Mouse (Mus musculus) heart, embryonic 11.5 days (tissue): ENCODE measurements around the gene Adra2c. TPM values are rescaled to one million over a fixed set of nuclear protein-coding genes. Genes with fewer than 3 reads are reported as not detected.
A peak's percentile ranks its signal among the peaks of the same experiment; 100 is the strongest.

Source experiments
- ATAC-seq: fragments of 200-750 bp; cut with Nextera tagmentation; replicated peaks from 2 replicates; pipeline ENCODE4 v1.8.0; 2017; ENCODE audit warnings: moderate library complexity; ENCODE audit not compliant: insufficient number of reproducible peaks, low FRiP score, low TSS enrichment
- H3K27ac ChIP-seq: fragments of 300-500 bp; sonication (generic); 2 replicates; pipeline ENCODE4 v1.5.1; 2014; ENCODE audit warnings: mild to moderate bottlenecking, low read depth, low read length
- H3K27me3 ChIP-seq: fragments of 300-500 bp; sonication (generic); 2 replicates; pipeline ENCODE4 v1.6.1; 2014; ENCODE audit warnings: mild to moderate bottlenecking, low read length, mixed read lengths; ENCODE audit not compliant: control insufficient read depth, insufficient read depth
- H3K36me3 ChIP-seq: fragments of 300-500 bp; sonication (generic); 2 replicates; pipeline ENCODE4 v1.6.1; 2014; ENCODE audit warnings: mild to moderate bottlenecking, low read length, moderate library complexity, mixed read lengths; ENCODE audit not compliant: control insufficient read depth, insufficient read depth
- H3K4me1 ChIP-seq: fragments of 300-500 bp; sonication (generic); 2 replicates; pipeline ENCODE4 v1.6.1; 2014; ENCODE audit warnings: low read length; ENCODE audit not compliant: control insufficient read depth, insufficient read depth
- H3K4me2 ChIP-seq: fragments of 300-500 bp; sonication (generic); 2 replicates; pipeline ENCODE4 v1.6.1; 2014; ENCODE audit warnings: mild to moderate bottlenecking, moderate library complexity
- H3K4me3 ChIP-seq: fragments of 300-500 bp; sonication (generic); 2 replicates; pipeline ENCODE4 v1.5.1; 2014; ENCODE audit warnings: low read depth, low read length
- H3K9ac ChIP-seq: fragments of 300-500 bp; sonication (generic); 2 replicates; pipeline ENCODE4 v1.6.1; 2014; ENCODE audit warnings: mild to moderate bottlenecking, low read depth, low read length, moderate library complexity
- H3K9me3 ChIP-seq: fragments of 300-500 bp; sonication (generic); replicated peaks from 2 replicates; pipeline ENCODE4 v1.6.1; 2016; ENCODE audit warnings: low read length; ENCODE audit not compliant: control insufficient read depth
- WGBS: fragments of 180-500 bp; shearing (Covaris S2); extraction: QIAGEN DNeasy Blood & Tissue Kit; methylation state at CpG from one replicate; pipeline ENCODE4 v1.1.7; 2014; ENCODE audit not compliant: insufficient replicate concordance; 5-methylcytosine and 5-hydroxymethylcytosine counted together
- polyA plus RNA-seq: library from polyadenylated mRNA; unstranded; fragments of >200 nt; fragmentation: Nextera tagmentation; extraction: Ambion mirVana; gene quantifications from 2 replicates; pipeline ENCODE4 v1.2.1, GENCODE M21; 2014

The Adra2c gene
- polyA plus RNA-seq, 1 experiment from 2014 or later = 0.04 TPM

DNA sequence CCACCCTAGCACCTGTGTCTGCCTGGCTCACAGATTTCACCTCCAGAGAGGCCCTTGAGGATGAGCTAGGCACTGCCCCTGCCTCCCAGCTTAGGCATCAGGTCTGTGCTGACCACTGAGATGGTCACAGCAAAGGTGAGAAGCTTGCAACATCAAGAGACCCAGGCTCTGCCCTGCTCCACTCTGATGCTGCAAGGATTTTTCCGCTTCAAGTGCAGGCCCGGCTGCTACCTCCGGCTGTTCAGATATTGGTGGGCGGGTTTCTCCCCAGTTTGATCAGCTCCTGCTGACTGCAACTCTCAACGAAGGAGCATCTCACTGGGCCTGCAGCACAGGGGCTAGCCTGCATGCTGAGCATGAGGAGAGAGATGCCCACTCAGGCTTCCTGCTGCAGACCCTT lies 8.1 kb downstream of the Adra2c start:
- Histone ChIP-seq H3K9ac (no peak overlapping the region), H3K9me3 (no peaks in the 10 kb centered on the region), H3K27me3 (peaks cover 36% of the 10 kb centered on the region), H3K4me3 (no peak overlapping the region), H3K27ac (no peak overlapping the region), H3K4me2 (no peak overlapping the region), H3K4me1 (no peaks in the 10 kb centered on the region), H3K36me3 (no peaks in the 10 kb centered on the region)
- ATAC-seq = no peak
- WGBS = 53% methylated on average over 5 of the region's 5 CpGs

DNA sequence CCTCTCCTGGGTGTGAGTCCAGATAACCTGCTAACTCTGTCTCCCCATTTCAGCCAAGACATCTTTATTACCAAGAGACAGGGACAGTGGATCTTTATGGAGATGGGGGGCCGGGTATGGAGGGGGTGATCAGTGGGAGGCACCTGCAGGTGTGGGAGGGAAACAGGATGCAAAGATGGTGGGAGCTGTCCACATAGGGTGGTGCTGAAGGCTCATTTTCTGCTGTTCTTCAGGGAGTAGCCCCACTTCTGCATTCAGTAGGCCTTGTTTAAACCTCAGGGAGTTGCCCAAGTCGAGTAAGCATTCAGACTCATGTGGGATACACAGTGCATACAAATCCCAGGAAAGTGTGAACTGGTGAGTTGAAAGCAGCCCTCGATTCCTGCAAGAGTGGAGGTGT lies 21.5 kb downstream of the Adra2c start:
- no peak overlapping the region for H3K27ac ChIP-seq
- 21% methylated on average over 3 of the region's 3 CpGs for WGBS
- H3K9ac ChIP-seq = no peak overlapping the region
- peaks cover 15% of the 10 kb centered on the region for H3K27me3 ChIP-seq
- no peak for ATAC-seq
- H3K9me3 ChIP-seq = no peaks in the 10 kb centered on the region
- H3K4me1 ChIP-seq = no peaks in the 10 kb centered on the region
- no peak overlapping the region for H3K4me2 ChIP-seq
- H3K36me3 ChIP-seq = no peaks in the 10 kb centered on the region
- H3K4me3 ChIP-seq = no peak overlapping the region

DNA sequence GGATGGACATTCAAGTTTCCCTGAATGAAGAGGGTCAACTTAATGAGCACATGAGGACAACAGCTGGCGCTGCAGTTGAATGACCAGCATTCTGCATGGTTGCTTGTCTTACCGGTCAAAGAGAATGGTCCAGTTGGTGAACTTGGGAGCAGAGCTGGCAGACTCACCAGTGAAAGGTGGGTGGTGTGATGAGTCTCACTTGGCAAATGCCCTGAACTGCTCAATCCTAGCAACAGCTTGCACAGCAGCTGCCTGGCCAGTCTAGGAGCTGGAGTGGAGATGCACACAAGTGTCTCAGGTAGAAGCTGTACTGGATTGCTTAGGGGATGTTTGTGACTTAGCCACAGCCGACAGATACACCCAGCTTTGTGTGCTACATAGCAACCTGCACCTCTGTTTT lies 26.1 kb downstream of the Adra2c start:
- Histone ChIP-seq H3K4me2 (no peak overlapping the region), H3K27ac (no peak overlapping the region), H3K4me3 (no peak overlapping the region), H3K9me3 (no peaks in the 10 kb centered on the region), H3K36me3 (no peaks in the 10 kb centered on the region), H3K27me3 (peaks cover 10% of the 10 kb centered on the region), H3K4me1 (no peaks in the 10 kb centered on the region), H3K9ac (no peak overlapping the region)
- ATAC-seq = no peak
- WGBS = 78% methylated on average over 3 of the region's 3 CpGs

DNA sequence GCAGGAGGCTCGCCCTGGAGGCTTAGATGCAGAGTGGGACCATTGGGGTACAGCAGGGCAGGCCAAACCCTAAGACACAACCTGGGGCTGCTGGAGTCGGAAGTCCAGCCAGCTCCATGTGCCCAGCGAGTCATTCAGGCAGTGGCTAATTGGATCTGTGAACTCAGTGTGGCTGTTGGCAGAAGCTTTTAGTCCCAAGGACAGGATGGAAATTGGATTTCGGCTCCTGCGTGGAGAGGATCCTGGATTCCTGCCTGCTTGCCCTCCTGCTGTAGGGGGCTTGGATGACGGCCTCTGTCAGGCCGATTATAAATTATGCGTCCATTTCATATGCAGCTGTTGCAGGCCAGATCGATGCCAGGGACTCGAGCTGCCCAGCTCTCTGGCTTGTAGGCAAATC lies 27.2 kb downstream of the Adra2c start:
- Histone ChIP-seq H3K27me3 (peaks cover 10% of the 10 kb centered on the region), H3K36me3 (no peaks in the 10 kb centered on the region), H3K4me3 (no peak overlapping the region), H3K9me3 (no peaks in the 10 kb centered on the region), H3K27ac (no peak overlapping the region), H3K9ac (no peak overlapping the region), H3K4me1 (no peaks in the 10 kb centered on the region), H3K4me2 (no peak overlapping the region)
- ATAC-seq = no peak
- WGBS = 66% methylated on average over 10 of the region's 10 CpGs

DNA sequence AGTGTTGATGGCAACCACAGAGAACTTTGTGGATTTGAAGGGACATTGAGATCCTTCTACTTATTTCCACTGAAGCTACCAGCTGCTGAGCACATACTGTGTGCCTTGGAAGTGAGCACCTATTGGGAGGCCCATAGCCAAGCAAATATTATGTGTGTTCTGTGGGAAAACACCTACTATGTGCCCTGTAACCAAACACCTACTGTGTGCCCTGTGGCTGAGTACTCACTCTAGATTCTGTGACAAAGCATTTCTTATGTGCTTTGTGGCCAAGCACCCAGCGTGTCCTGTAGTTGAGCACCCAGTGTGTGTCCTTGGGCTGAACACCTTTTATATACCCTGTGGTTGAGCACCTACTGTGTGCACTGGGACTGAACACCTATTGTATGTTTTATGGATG lies 28.6 kb downstream of the Adra2c start:
- Histone ChIP-seq H3K9ac (no peak overlapping the region), H3K4me3 (no peak overlapping the region), H3K27ac (no peak overlapping the region), H3K4me1 (no peaks in the 10 kb centered on the region), H3K4me2 (no peak overlapping the region), H3K36me3 (no peaks in the 10 kb centered on the region), H3K27me3 (peaks cover 17% of the 10 kb centered on the region), H3K9me3 (no peaks in the 10 kb centered on the region)
- ATAC-seq = no peak
- 76% methylated on average over 1 of the region's 1 CpGs for WGBS

DNA sequence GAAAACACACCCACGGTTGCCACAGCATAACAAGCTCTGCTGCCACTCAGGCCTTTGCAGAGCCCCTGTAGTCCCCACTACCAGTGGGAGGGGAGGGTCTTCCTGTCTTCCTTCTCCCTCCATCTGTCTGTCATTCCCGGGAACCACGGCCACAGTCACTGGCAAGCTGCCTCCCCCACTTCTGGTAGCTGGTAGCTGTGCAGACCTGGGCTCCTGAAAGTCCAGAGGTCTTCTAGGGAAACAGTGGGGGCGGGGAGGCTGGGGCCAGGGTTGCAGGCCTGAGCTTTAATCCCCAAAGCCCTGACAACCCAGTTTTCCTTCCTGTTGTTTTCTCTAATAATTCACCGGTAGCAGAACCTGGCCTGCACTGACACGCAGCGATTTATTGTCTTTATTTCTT lies 31.7 kb downstream of the Adra2c start:
- peaks cover 2% of the 10 kb centered on the region; the same call in 1 of the 2 replicates for H3K4me1 ChIP-seq
- H3K4me2 ChIP-seq = no peak overlapping the region
- peaks cover 45% of the 10 kb centered on the region for H3K27me3 ChIP-seq
- ATAC-seq = no peak
- WGBS = 57% methylated on average over 7 of the region's 7 CpGs
- H3K9ac ChIP-seq = no peak overlapping the region
- H3K27ac ChIP-seq = no peak overlapping the region
- no peaks in the 10 kb centered on the region for H3K9me3 ChIP-seq
- no peaks in the 10 kb centered on the region for H3K36me3 ChIP-seq
- H3K4me3 ChIP-seq = no peak overlapping the region

DNA sequence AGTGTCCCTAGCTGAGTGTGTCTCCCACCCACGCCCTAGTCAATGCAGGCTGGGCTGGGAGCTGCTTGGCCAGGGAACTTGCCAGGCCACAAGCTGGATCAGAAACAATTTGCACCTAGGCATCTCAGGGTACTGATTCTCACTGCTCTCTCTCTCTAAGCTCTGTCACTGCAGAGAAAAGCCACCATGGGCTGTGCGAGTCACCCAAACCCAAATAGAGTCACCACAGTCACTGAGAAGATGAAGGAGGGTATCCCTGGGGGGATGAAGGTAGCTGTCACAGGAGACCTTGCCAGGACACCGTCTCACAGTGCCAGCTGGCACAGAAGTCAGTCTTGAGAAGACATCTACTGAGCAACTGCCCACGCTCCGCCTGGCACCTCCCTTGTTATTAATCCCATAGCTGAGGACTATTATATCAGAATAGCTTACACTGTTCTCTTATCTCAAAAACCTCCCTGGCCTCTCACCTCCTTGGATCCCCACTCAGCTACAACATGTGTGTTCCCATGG lies 33.7 kb downstream of the Adra2c start:
- no peak overlapping the region for H3K27ac ChIP-seq
- 80% methylated on average over 5 of the region's 5 CpGs for WGBS

DNA sequence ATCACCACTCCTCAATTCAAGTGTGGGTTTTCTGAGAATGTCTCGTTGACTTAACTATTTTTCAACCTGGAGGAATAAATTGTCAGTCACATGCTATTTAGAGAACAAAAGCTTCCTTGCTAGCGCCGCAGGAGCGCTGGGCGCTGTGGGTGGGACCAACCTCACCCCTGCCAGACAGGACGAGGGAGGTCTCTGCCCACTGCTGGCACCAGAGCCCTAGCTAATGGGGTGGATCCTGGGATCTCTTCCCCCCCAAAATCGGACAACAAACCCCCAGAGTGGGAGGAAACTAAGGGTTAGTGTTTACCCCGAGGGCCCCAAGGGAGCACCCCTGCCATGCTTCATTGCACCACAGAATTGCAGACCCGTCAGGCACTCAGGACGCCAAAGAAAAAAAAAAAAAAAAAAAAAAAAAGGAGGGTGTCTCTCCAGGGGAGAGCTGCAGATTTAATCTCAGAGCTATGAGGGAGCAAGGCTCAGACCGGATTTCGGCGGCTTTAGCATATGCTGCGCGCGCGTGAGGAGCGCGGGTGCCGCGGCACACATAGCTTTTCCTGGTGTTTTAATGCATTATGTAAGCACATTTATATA lies 35.2 kb downstream of the Adra2c start:
- no peak for ATAC-seq
- Histone ChIP-seq H3K27me3 (peaks cover 58% of the 10 kb centered on the region), H3K36me3 (no peaks in the 10 kb centered on the region), H3K9ac (no peak overlapping the region), H3K4me2 (peak overlapping the region; percentile 61), H3K9me3 (no peaks in the 10 kb centered on the region), H3K27ac (no peak overlapping the region), H3K4me1 (peaks cover 2% of the 10 kb centered on the region; the same call in 1 of the 2 replicates), H3K4me3 (peak overlapping the region; percentile 34)
- under 1% methylated on average over 21 of the region's 21 CpGs for WGBS

More for the DNA sequence above, 33.7 kb downstream of the Adra2c start:
- Histone ChIP-seq H3K4me1 (peaks cover 2% of the 10 kb centered on the region; the same call in 1 of the 2 replicates), H3K4me3 (no peak overlapping the region), H3K27me3 (peaks cover 52% of the 10 kb centered on the region), H3K9ac (no peak overlapping the region), H3K36me3 (no peaks in the 10 kb centered on the region), H3K9me3 (no peaks in the 10 kb centered on the region), H3K4me2 (no peak overlapping the region)
- ATAC-seq = no peak
